Comparison of ENCODE assay signal across 13 mouse cellular contexts in genomic region chr14:56740175-56740574, GRCm38 (mm10). TPM values are rescaled to one million over a fixed set of nuclear protein-coding genes. Genes with fewer than 3 reads are reported as not detected.
DNase-seq lines count a peak whose midpoint lies in the region; ATAC-seq and TF ChIP-seq lines count a peak whose summit lies in the region.
"Had no signal": no experiment of that assay in that cellular context is flagged by ENCODE, and none has a peak within 500 bp of the region (broad histone marks: within the 10 kb centered on the region; RNA-seq: fewer than 3 reads in every experiment).

No protein-coding gene starts in this region.

- intact Hi-C loops in heart, postnatal 36 days (cut with DNase I), result no loop called here

- no peak for TF ChIP-seq EP300 in stomach, postnatal 0 days (optimal IDR thresholded peaks at IDR 0.05)

- WGBS in forebrain, postnatal 0 days, result 98% methylated on average over 1 of the region's 1 CpGs
- 98% methylated on average over 1 of the region's 1 CpGs for WGBS in forebrain, embryonic 12.5 days
- WGBS in lung, adult 2 months, result 95% methylated on average over 1 of the region's 1 CpGs
- 96% methylated on average over 1 of the region's 1 CpGs for WGBS in stomach, postnatal 0 days

- H3K27me3 ChIP-seq in forebrain, postnatal 0 days (ENCODE audit: insufficient read depth, low read length), result no peaks in the 10 kb centered on the region
- H3K27me3 ChIP-seq in forebrain, embryonic 12.5 days, result no peaks in the 10 kb centered on the region
- H3K27me3 ChIP-seq in Patski, result no peaks in the 10 kb centered on the region
- H3K27me3 ChIP-seq in stomach, postnatal 0 days (ENCODE audit: control insufficient read depth, insufficient read depth, low read length), result no peaks in the 10 kb centered on the region
- H3K27me3 ChIP-seq: limb, embryonic 15.5 days; megakaryocyte, embryonic 14.5 days had no signal

- no peaks in the 10 kb centered on the region for H3K36me3 ChIP-seq in forebrain, postnatal 0 days (ENCODE audit: insufficient read depth)
- peaks cover 16% of the 10 kb centered on the region; the same call in 1 of the 2 replicates for H3K36me3 ChIP-seq in forebrain, embryonic 12.5 days (replicated peaks)
- H3K36me3 ChIP-seq in stomach, postnatal 0 days (ENCODE audit: control insufficient read depth, insufficient read depth, low read length), result peaks cover 4% of the 10 kb centered on the region; the same call in 1 of the 2 replicates

- POLR2A ChIA-PET in Patski (lab: Charles Lee), result no interaction called here

- H3K4me1 ChIP-seq in forebrain, postnatal 0 days (ENCODE audit: insufficient read depth), result no peaks in the 10 kb centered on the region
- no peaks in the 10 kb centered on the region for H3K4me1 ChIP-seq in forebrain, embryonic 12.5 days
- no peaks in the 10 kb centered on the region; the same call in 1 of the 2 replicates for H3K4me1 ChIP-seq in lung, adult 2 months (ENCODE audit: control insufficient read depth, insufficient read depth, low read length)
- no peaks in the 10 kb centered on the region for H3K4me1 ChIP-seq in stomach, postnatal 0 days (replicated peaks; ENCODE audit: control insufficient read depth, insufficient read depth)
- H3K4me1 ChIP-seq: hindbrain, embryonic 10.5 days; limb, embryonic 15.5 days had no signal

- H3K9ac ChIP-seq in forebrain, postnatal 0 days, result no peak overlapping the region
- no peak overlapping the region for H3K9ac ChIP-seq in forebrain, embryonic 12.5 days
- H3K9ac ChIP-seq in stomach, postnatal 0 days (ENCODE audit: low read length), result no peak overlapping the region
- H3K9ac ChIP-seq: limb, embryonic 15.5 days had no signal

- no peak for ATAC-seq in forebrain, postnatal 0 days
- no peak for ATAC-seq in forebrain, embryonic 12.5 days (ENCODE audit: low FRiP score)
- no peak for ATAC-seq in Patski
- no peak for ATAC-seq in stomach, postnatal 0 days (ENCODE audit: low FRiP score, low TSS enrichment)

- no peak for TF ChIP-seq POLR2A in lung, adult 2 months (IDR thresholded peaks at IDR 0.05; ENCODE audit: borderline replicate concordance, extremely low read depth, low read depth, low read length)

- TF ChIP-seq CTCF in forebrain, postnatal 0 days (IDR thresholded peaks at IDR 0.05; ENCODE audit: low read depth), result peak; percentile 24
- TF ChIP-seq CTCF in lung, adult 2 months (IDR thresholded peaks at IDR 0.05; ENCODE audit: insufficient read depth, low read length), result 0 out of 2 replicates have a peak, but pooled peaks have one; percentile 13
- TF ChIP-seq CTCF in Patski (IDR thresholded peaks at IDR 0.05), result peak; percentile 17
- peak; percentile 49 for TF ChIP-seq CTCF in stomach, postnatal 0 days (IDR thresholded peaks at IDR 0.05; ENCODE audit: low read depth)

- in situ Hi-C loops in Patski (cut with MboI; ENCODE audit: low pct_unique_long_range_greater_than_20kb), result no loop called here

- no peaks in the 10 kb centered on the region for H3K9me3 ChIP-seq in forebrain, postnatal 0 days (ENCODE audit: low read length)
- no peaks in the 10 kb centered on the region for H3K9me3 ChIP-seq in forebrain, embryonic 12.5 days
- H3K9me3 ChIP-seq in stomach, postnatal 0 days (ENCODE audit: control insufficient read depth, low read length), result no peaks in the 10 kb centered on the region
- H3K9me3 ChIP-seq: hindbrain, embryonic 10.5 days; limb, embryonic 15.5 days; megakaryocyte, embryonic 14.5 days had no signal

- no peak overlapping the region for H3K4me3 ChIP-seq in forebrain, postnatal 0 days (ENCODE audit: low read depth, low read length)
- no peak overlapping the region for H3K4me3 ChIP-seq in forebrain, embryonic 12.5 days (replicated peaks)
- H3K4me3 ChIP-seq in lung, adult 2 months (replicated peaks; ENCODE audit: extremely low read depth, low read depth, low read length), result no peak overlapping the region
- no peak overlapping the region for H3K4me3 ChIP-seq in stomach, postnatal 0 days (ENCODE audit: low read depth, low read length)
- H3K4me3 ChIP-seq: hindbrain, embryonic 10.5 days; limb, embryonic 15.5 days; megakaryocyte, embryonic 14.5 days had no signal

- H3K4me2 ChIP-seq in forebrain, postnatal 0 days (ENCODE audit: low read depth), result no peak overlapping the region
- no peak overlapping the region for H3K4me2 ChIP-seq in forebrain, embryonic 12.5 days
- H3K4me2 ChIP-seq in stomach, postnatal 0 days (replicated peaks; ENCODE audit: low read depth), result no peak overlapping the region
- H3K4me2 ChIP-seq: limb, embryonic 15.5 days had no signal

- no peak for DNase-seq in forebrain, postnatal 0 days
- DNase-seq in lung, adult 2 months, result no peak
- no peak for DNase-seq in lung, adult 18-20 months
- DNase-seq in Patski (ENCODE audit: low read depth, low spot score), result no peak
- DNase-seq in stomach, postnatal 0 days (ENCODE audit: low spot score), result no peak
- no peak for DNase-seq in layer of hippocampus, adult 11-12 months (ENCODE audit: low spot score)
- DNase-seq in heart, postnatal 36 days, result no peak
- DNase-seq: B cell, adult 2 months; layer of hippocampus, postnatal 36 days had no signal

- H3K27ac ChIP-seq in forebrain, postnatal 0 days (ENCODE audit: low read depth, low read length), result no peak overlapping the region
- no peak overlapping the region for H3K27ac ChIP-seq in forebrain, embryonic 12.5 days
- no peak overlapping the region for H3K27ac ChIP-seq in stomach, postnatal 0 days (replicated peaks)
- H3K27ac ChIP-seq: hindbrain, embryonic 10.5 days; limb, embryonic 15.5 days had no signal

- CTCF ChIA-PET in Patski (lab: Charles Lee), result interaction anchor here (1.1 to 1.5 kb wide), 2 partner anchors 9 to 33 kb away, joined by 3 read pairs; no protein-coding TSS in a partner anchor

RNA-seq across cellular contexts. Expression of gene Pspc1, which starts 37.9 kb away (rescaled TPM):
- total RNA-seq in forebrain, postnatal 0 days (2014; rRNA removed), result 56.6 and 59.6 TPM in 2 replicates
- 33.1 and 39.1 TPM in 2 replicates for polyA plus RNA-seq in forebrain, postnatal 0 days (2015; fragmentation: Nextera tagmentation; extraction: Ambion mirVana)
- 53.5 and 65.1 TPM in 2 replicates for polyA plus RNA-seq in forebrain, embryonic 12.5 days (2016; fragmentation: Nextera tagmentation; extraction: Ambion mirVana)
- polyA plus RNA-seq in lung, adult 2 months (2012; rRNA removed), result 5.6 and 6.0 TPM in 2 replicates
- polyA plus RNA-seq in Patski (2021), result 62.8 TPM
- 11.3 and 11.8 TPM in 2 replicates for polyA plus RNA-seq in stomach, postnatal 0 days (2015; fragmentation: Nextera tagmentation; extraction: Ambion mirVana)
- 10 to 100 TPM; 14.9 to 16.2 TPM for total RNA-seq in heart, postnatal 36 days (2021)
